ENCODE assay signal across 8 mouse cellular contexts in genomic region chr10:75898846-75899245, GRCm38 (mm10). TPM values are rescaled to one million over a fixed set of nuclear protein-coding genes. Genes with fewer than 3 reads are reported as not detected.
A peak's percentile ranks its signal among the peaks of the same experiment; 100 is the strongest.
DNase-seq lines count a peak whose midpoint lies in the region; ATAC-seq and TF ChIP-seq lines count a peak whose summit lies in the region.

No protein-coding gene starts in this region.

- H3K27me3 ChIP-seq in liver, postnatal 0 days (ENCODE audit: insufficient read depth, low read length), result no peaks in the 10 kb centered on the region
- no peaks in the 10 kb centered on the region for H3K27me3 ChIP-seq in liver, embryonic 12.5 days (replicated peaks)
- no peaks in the 10 kb centered on the region for H3K27me3 ChIP-seq in embryonic facial prominence, embryonic 14.5 days (replicated peaks; ENCODE audit: control insufficient read depth, insufficient read depth, low read length)
- H3K27me3 ChIP-seq in intestine, postnatal 0 days (replicated peaks; ENCODE audit: control insufficient read depth, insufficient read depth, low read length), result no peaks in the 10 kb centered on the region
- H3K27me3 ChIP-seq in forebrain, postnatal 0 days (ENCODE audit: insufficient read depth, low read length), result no peaks in the 10 kb centered on the region

- no peak for TF ChIP-seq CTCF in liver, postnatal 0 days (IDR thresholded peaks at IDR 0.05; ENCODE audit: low read depth)
- no peak for TF ChIP-seq CTCF in intestine, postnatal 0 days (IDR thresholded peaks at IDR 0.05; ENCODE audit: low read depth)
- no peak for TF ChIP-seq CTCF in forebrain, postnatal 0 days (IDR thresholded peaks at IDR 0.05; ENCODE audit: low read depth)

- no peak overlapping the region for H3K9ac ChIP-seq in liver, postnatal 0 days (replicated peaks)
- H3K9ac ChIP-seq in liver, embryonic 12.5 days, result no peak overlapping the region
- H3K9ac ChIP-seq in embryonic facial prominence, embryonic 14.5 days (ENCODE audit: low read depth, low read length), result no peak overlapping the region
- no peak overlapping the region for H3K9ac ChIP-seq in intestine, postnatal 0 days (ENCODE audit: low read depth, low read length)
- no peak overlapping the region for H3K9ac ChIP-seq in forebrain, postnatal 0 days

- DNase-seq in liver, postnatal 0 days, result no peak
- DNase-seq in embryonic facial prominence, embryonic 14.5 days (ENCODE audit: low spot score), result peak; percentile 49
- DNase-seq in heart, postnatal 14 days, result peak; percentile 60 to 66
- DNase-seq in ovary, postnatal 36 days (ENCODE audit: low spot score), result peak; percentile 70
- DNase-seq in spleen, postnatal 14 days (ENCODE audit: low spot score in 2 of 2), result no peak
- DNase-seq in forebrain, postnatal 0 days, result no peak

- H3K4me3 ChIP-seq in liver, postnatal 0 days (ENCODE audit: low read depth, low read length), result no peak overlapping the region
- H3K4me3 ChIP-seq in liver, embryonic 12.5 days, result no peak overlapping the region
- no peak overlapping the region for H3K4me3 ChIP-seq in embryonic facial prominence, embryonic 14.5 days (ENCODE audit: low read depth, low read length)
- no peak overlapping the region for H3K4me3 ChIP-seq in intestine, postnatal 0 days (ENCODE audit: low read depth, low read length)
- H3K4me3 ChIP-seq in forebrain, postnatal 0 days (ENCODE audit: low read depth, low read length), result no peak overlapping the region

- intact Hi-C loops in heart, postnatal 14 days (cut with DNase I), result no loop called here

- H3K27ac ChIP-seq in liver, postnatal 0 days (ENCODE audit: low read depth), result peak overlapping the region; percentile 2; the same call in 1 of the 2 replicates
- H3K27ac ChIP-seq in liver, embryonic 12.5 days, result no peak overlapping the region
- H3K27ac ChIP-seq in embryonic facial prominence, embryonic 14.5 days (replicated peaks; ENCODE audit: low read depth, low read length), result no peak overlapping the region; the same call in 1 of the 2 replicates
- no peak overlapping the region for H3K27ac ChIP-seq in intestine, postnatal 0 days (ENCODE audit: low read depth, low read length)
- no peak overlapping the region for H3K27ac ChIP-seq in forebrain, postnatal 0 days (ENCODE audit: low read depth, low read length)

- no peak for TF ChIP-seq EP300 in liver, postnatal 0 days (IDR thresholded peaks at IDR 0.05; ENCODE audit: low read depth)

- no peak for ATAC-seq in liver, postnatal 0 days
- ATAC-seq in liver, embryonic 12.5 days, result no peak
- peak; percentile 53; the same call in 1 of the 2 replicates for ATAC-seq in embryonic facial prominence, embryonic 14.5 days (ENCODE audit: low read depth)
- ATAC-seq in intestine, postnatal 0 days, result no peak
- ATAC-seq in forebrain, postnatal 0 days, result no peak

- H3K36me3 ChIP-seq in liver, postnatal 0 days (replicated peaks; ENCODE audit: insufficient read depth, low read length), result peaks cover 56% of the 10 kb centered on the region
- peaks cover 98% of the 10 kb centered on the region for H3K36me3 ChIP-seq in liver, embryonic 12.5 days
- H3K36me3 ChIP-seq in embryonic facial prominence, embryonic 14.5 days (ENCODE audit: control insufficient read depth, insufficient read depth, low read length), result peaks cover 78% of the 10 kb centered on the region
- H3K36me3 ChIP-seq in intestine, postnatal 0 days (ENCODE audit: control insufficient read depth, insufficient read depth), result peaks cover 61% of the 10 kb centered on the region
- peaks cover 82% of the 10 kb centered on the region for H3K36me3 ChIP-seq in forebrain, postnatal 0 days (ENCODE audit: insufficient read depth)

- no peak overlapping the region for H3K4me2 ChIP-seq in liver, postnatal 0 days (ENCODE audit: low read depth, low read length)
- H3K4me2 ChIP-seq in liver, embryonic 12.5 days, result no peak overlapping the region
- no peak overlapping the region for H3K4me2 ChIP-seq in embryonic facial prominence, embryonic 14.5 days (ENCODE audit: low read depth, low read length)
- no peak overlapping the region for H3K4me2 ChIP-seq in intestine, postnatal 0 days (replicated peaks; ENCODE audit: low read depth)
- no peak overlapping the region for H3K4me2 ChIP-seq in forebrain, postnatal 0 days (ENCODE audit: low read depth)

- WGBS in liver, postnatal 0 days (ENCODE audit: insufficient replicate concordance), result 69% methylated on average over 3 of the region's 3 CpGs
- WGBS in liver, embryonic 12.5 days (ENCODE audit: insufficient replicate concordance), result 72% methylated on average over 3 of the region's 3 CpGs
- WGBS in embryonic facial prominence, embryonic 14.5 days, result 71% methylated on average over 3 of the region's 3 CpGs
- 63% methylated on average over 3 of the region's 3 CpGs for WGBS in intestine, postnatal 0 days
- WGBS in forebrain, postnatal 0 days, result 67% methylated on average over 3 of the region's 3 CpGs

- H3K4me1 ChIP-seq in liver, postnatal 0 days (ENCODE audit: insufficient read depth), result peaks cover 4% of the 10 kb centered on the region; the same call in 1 of the 2 replicates
- peaks cover 5% of the 10 kb centered on the region for H3K4me1 ChIP-seq in liver, embryonic 12.5 days
- H3K4me1 ChIP-seq in embryonic facial prominence, embryonic 14.5 days (ENCODE audit: control insufficient read depth, insufficient read depth, low read length), result no peaks in the 10 kb centered on the region
- H3K4me1 ChIP-seq in intestine, postnatal 0 days (replicated peaks; ENCODE audit: control insufficient read depth, insufficient read depth, low read length), result no peaks in the 10 kb centered on the region
- no peaks in the 10 kb centered on the region for H3K4me1 ChIP-seq in forebrain, postnatal 0 days (ENCODE audit: insufficient read depth)

- H3K9me3 ChIP-seq in liver, postnatal 0 days (ENCODE audit: low read length), result no peaks in the 10 kb centered on the region
- H3K9me3 ChIP-seq in liver, embryonic 12.5 days (replicated peaks), result no peaks in the 10 kb centered on the region
- H3K9me3 ChIP-seq in embryonic facial prominence, embryonic 14.5 days (ENCODE audit: control insufficient read depth, low read length), result no peaks in the 10 kb centered on the region
- no peaks in the 10 kb centered on the region for H3K9me3 ChIP-seq in intestine, postnatal 0 days (ENCODE audit: control insufficient read depth)
- H3K9me3 ChIP-seq in forebrain, postnatal 0 days (ENCODE audit: low read length), result no peaks in the 10 kb centered on the region

RNA-seq across cellular contexts. Expression of gene Derl3, which starts 5.6 kb away (rescaled TPM):
- 0.52 and 0.95 TPM in 2 replicates for polyA plus RNA-seq in liver, postnatal 0 days (2015; fragmentation: Nextera tagmentation; extraction: Ambion mirVana)
- polyA plus RNA-seq in liver, embryonic 12.5 days (2016; fragmentation: Nextera tagmentation; extraction: Ambion mirVana), result 1.4 and 2.5 TPM in 2 replicates
- 1.9 and 2.1 TPM in 2 replicates for polyA plus RNA-seq in embryonic facial prominence, embryonic 14.5 days (2014; fragmentation: Nextera tagmentation; extraction: Ambion mirVana)
- total RNA-seq in heart, postnatal 14 days (2021), result under 1 TPM in 1 of 2 experiments, not detected in 1; 0.51 TPM
- polyA plus RNA-seq in intestine, postnatal 0 days (2015; fragmentation: Nextera tagmentation; extraction: Ambion mirVana), result 2.8 and 3.7 TPM in 2 replicates
- 2.1 and 4.7 TPM in 2 replicates for total RNA-seq in forebrain, postnatal 0 days (2014; rRNA removed)
- polyA plus RNA-seq in forebrain, postnatal 0 days (2015; fragmentation: Nextera tagmentation; extraction: Ambion mirVana), result 1.4 and 1.7 TPM in 2 replicates

RNA-seq across cellular contexts. Expression of gene Smarcb1, which starts 22.6 kb away (rescaled TPM):
- polyA plus RNA-seq in liver, postnatal 0 days (2015; fragmentation: Nextera tagmentation; extraction: Ambion mirVana), result 35.5 and 36.0 TPM in 2 replicates
- polyA plus RNA-seq in liver, embryonic 12.5 days (2016; fragmentation: Nextera tagmentation; extraction: Ambion mirVana), result 99.1 and 109 TPM in 2 replicates
- polyA plus RNA-seq in embryonic facial prominence, embryonic 14.5 days (2014; fragmentation: Nextera tagmentation; extraction: Ambion mirVana), result 150 and 173 TPM in 2 replicates
- 10 to 100 TPM; 26.1 to 29.1 TPM for total RNA-seq in heart, postnatal 14 days (2021)
- 54.9 and 58.1 TPM in 2 replicates for polyA plus RNA-seq in intestine, postnatal 0 days (2015; fragmentation: Nextera tagmentation; extraction: Ambion mirVana)
- 155 and 173 TPM in 2 replicates for total RNA-seq in forebrain, postnatal 0 days (2014; rRNA removed)
- polyA plus RNA-seq in forebrain, postnatal 0 days (2015; fragmentation: Nextera tagmentation; extraction: Ambion mirVana), result 239 and 246 TPM in 2 replicates

RNA-seq across cellular contexts. Expression of gene Chchd10, which starts 34.1 kb away (rescaled TPM):
- 1,168 and 1,173 TPM in 2 replicates for polyA plus RNA-seq in liver, postnatal 0 days (2015; fragmentation: Nextera tagmentation; extraction: Ambion mirVana)
- 101 and 103 TPM in 2 replicates for polyA plus RNA-seq in liver, embryonic 12.5 days (2016; fragmentation: Nextera tagmentation; extraction: Ambion mirVana)
- 28.3 and 53.3 TPM in 2 replicates for polyA plus RNA-seq in embryonic facial prominence, embryonic 14.5 days (2014; fragmentation: Nextera tagmentation; extraction: Ambion mirVana)
- total RNA-seq in heart, postnatal 14 days (2021), result 1,000 to 10,000 TPM; 1,290 to 1,409 TPM
- polyA plus RNA-seq in intestine, postnatal 0 days (2015; fragmentation: Nextera tagmentation; extraction: Ambion mirVana), result 308 and 334 TPM in 2 replicates
- 69.9 and 93.0 TPM in 2 replicates for total RNA-seq in forebrain, postnatal 0 days (2014; rRNA removed)
- polyA plus RNA-seq in forebrain, postnatal 0 days (2015; fragmentation: Nextera tagmentation; extraction: Ambion mirVana), result 97.1 and 121 TPM in 2 replicates

RNA-seq across cellular contexts. Expression of gene Mmp11, which starts 37.5 kb away (rescaled TPM):
- polyA plus RNA-seq in liver, postnatal 0 days (2015; fragmentation: Nextera tagmentation; extraction: Ambion mirVana), result 2.8 and 3.6 TPM in 2 replicates
- polyA plus RNA-seq in liver, embryonic 12.5 days (2016; fragmentation: Nextera tagmentation; extraction: Ambion mirVana), result 5.7 and 6.0 TPM in 2 replicates
- polyA plus RNA-seq in embryonic facial prominence, embryonic 14.5 days (2014; fragmentation: Nextera tagmentation; extraction: Ambion mirVana), result 53.6 and 72.3 TPM in 2 replicates
- 1 to 10 TPM; 5.0 to 9.7 TPM for total RNA-seq in heart, postnatal 14 days (2021)
- 8.7 and 9.2 TPM in 2 replicates for polyA plus RNA-seq in intestine, postnatal 0 days (2015; fragmentation: Nextera tagmentation; extraction: Ambion mirVana)
- total RNA-seq in forebrain, postnatal 0 days (2014; rRNA removed), result 11.7 and 13.5 TPM in 2 replicates
- 14.3 and 16.5 TPM in 2 replicates for polyA plus RNA-seq in forebrain, postnatal 0 days (2015; fragmentation: Nextera tagmentation; extraction: Ambion mirVana)

RNA-seq across cellular contexts. Expression of gene Mif, which starts 38.8 kb away (rescaled TPM):
- 1,043 and 1,160 TPM in 2 replicates for polyA plus RNA-seq in liver, postnatal 0 days (2015; fragmentation: Nextera tagmentation; extraction: Ambion mirVana)
- polyA plus RNA-seq in liver, embryonic 12.5 days (2016; fragmentation: Nextera tagmentation; extraction: Ambion mirVana), result 1,383 and 1,459 TPM in 2 replicates
- 1,291 and 1,408 TPM in 2 replicates for polyA plus RNA-seq in embryonic facial prominence, embryonic 14.5 days (2014; fragmentation: Nextera tagmentation; extraction: Ambion mirVana)
- 100 to 1,000 TPM; 215 to 220 TPM for total RNA-seq in heart, postnatal 14 days (2021)
- 489 and 529 TPM in 2 replicates for polyA plus RNA-seq in intestine, postnatal 0 days (2015; fragmentation: Nextera tagmentation; extraction: Ambion mirVana)
- total RNA-seq in forebrain, postnatal 0 days (2014; rRNA removed), result 598 and 704 TPM in 2 replicates
- polyA plus RNA-seq in forebrain, postnatal 0 days (2015; fragmentation: Nextera tagmentation; extraction: Ambion mirVana), result 2,127 and 2,602 TPM in 2 replicates

Comparison
In these comparisons a context has a peak if more than half of its experiments do, and no peak if none do; other contexts are left out.
1. DNase-seq: peak in embryonic facial prominence, embryonic 14.5 days (single experiment), heart, postnatal 14 days (2 of 2) and ovary, postnatal 36 days (single experiment); none in liver, postnatal 0 days (single experiment), spleen, postnatal 14 days (0 of 2) and forebrain, postnatal 0 days (single experiment).